Mouse (Mus musculus): ENCODE results near the gene Olfr1312.

- TF ChIP-seq CTCF (IDR thresholded peaks at IDR 0.05; ENCODE audit: low read depth) (no peak), EP300 (optimal IDR thresholded peaks at IDR 0.05) (no peak)
Measured at GRCm38 (mm10) chr2:112077743-112078142, 27.7 kb upstream of the Olfr1312 start, which contains the start of gene Olfr1313.
